Mouse (Mus musculus) neural tube, embryonic 12.5 days (tissue): ENCODE measurements at regions not wholly inside any gene's neighbourhood (a gene's known extent, or its start where the extent isn't known, plus 50 kb on each side); places are given as distances from the start of the nearest gene placed in this dataset.
"Not testable (repeated sequence)": the region's sequence is repeated elsewhere in the genome, so short reads cannot be mapped to it uniquely, and the experiment has no call there.

Experiments used
- ATAC-seq: fragments of 200-750 bp; cut with Nextera tagmentation; 2 replicates; pipeline ENCODE4 v1.8.0; 2017; ENCODE audit warnings: low read depth, mild to moderate bottlenecking, moderate TSS enrichment, moderate library complexity; ENCODE audit not compliant: low FRiP score
- H3K27ac ChIP-seq: fragments of 300-500 bp; sonication (generic); 2 replicates; pipeline ENCODE4 v1.5.1; 2016
- H3K27me3 ChIP-seq: fragments of 300-500 bp; sonication (generic); replicated peaks from 2 replicates; pipeline ENCODE4 v1.6.1; 2016; ENCODE audit warnings: mild to moderate bottlenecking
- H3K36me3 ChIP-seq: fragments of 300-500 bp; sonication (generic); 2 replicates; pipeline ENCODE4 v1.6.1; 2016; ENCODE audit warnings: mild to moderate bottlenecking
- H3K4me1 ChIP-seq: fragments of 300-500 bp; sonication (generic); 2 replicates; pipeline ENCODE4 v1.6.1; 2016
- H3K4me2 ChIP-seq: fragments of 300-500 bp; sonication (generic); replicated peaks from 2 replicates; pipeline ENCODE4 v1.6.1; 2016; ENCODE audit warnings: mild to moderate bottlenecking
- H3K4me3 ChIP-seq: fragments of 300-500 bp; sonication (generic); 2 replicates; pipeline ENCODE4 v1.5.1; 2016
- H3K9ac ChIP-seq: fragments of 300-500 bp; sonication (generic); 2 replicates; pipeline ENCODE4 v1.6.1; 2016; ENCODE audit warnings: mild to moderate bottlenecking
- H3K9me3 ChIP-seq: fragments of 300-500 bp; sonication (generic); 2 replicates; pipeline ENCODE4 v1.6.1; 2016; ENCODE audit warnings: mild to moderate bottlenecking
- WGBS: fragments of 180-500 bp; shearing (Covaris S2); methylation state at CpG from one replicate; pipeline ENCODE4 v1.1.7; 2016; 5-methylcytosine and 5-hydroxymethylcytosine counted together

DNA sequence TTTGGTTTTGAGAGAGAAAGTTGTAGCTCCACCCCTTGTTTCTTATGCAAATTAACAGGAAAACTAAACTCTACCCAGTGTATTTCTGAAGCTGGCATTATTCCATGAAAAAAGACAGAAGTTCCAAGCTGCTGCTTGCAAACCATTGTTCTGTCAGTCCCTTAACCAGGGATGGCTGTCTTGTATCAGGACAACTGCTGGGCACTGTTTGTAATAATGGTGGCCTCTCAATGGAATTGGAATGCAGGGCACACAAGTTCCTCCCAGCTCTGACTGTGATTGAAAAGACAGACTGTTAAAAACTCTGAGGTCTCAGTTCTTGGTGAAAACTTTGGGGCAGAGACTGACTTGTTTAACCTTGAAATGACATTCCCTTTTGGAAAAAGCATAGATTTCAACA lies 516.0 kb upstream of the Fam241a start:
- H3K4me2 ChIP-seq = no peak overlapping the region
- H3K27me3 ChIP-seq = no peaks in the 10 kb centered on the region
- H3K4me3 ChIP-seq = no peak overlapping the region
- H3K36me3 ChIP-seq = no peaks in the 10 kb centered on the region
- H3K9ac ChIP-seq = no peak overlapping the region
- no peaks in the 10 kb centered on the region for H3K9me3 ChIP-seq
- H3K27ac ChIP-seq = no peak overlapping the region
- H3K4me1 ChIP-seq = no peaks in the 10 kb centered on the region
- no peak for ATAC-seq

DNA sequence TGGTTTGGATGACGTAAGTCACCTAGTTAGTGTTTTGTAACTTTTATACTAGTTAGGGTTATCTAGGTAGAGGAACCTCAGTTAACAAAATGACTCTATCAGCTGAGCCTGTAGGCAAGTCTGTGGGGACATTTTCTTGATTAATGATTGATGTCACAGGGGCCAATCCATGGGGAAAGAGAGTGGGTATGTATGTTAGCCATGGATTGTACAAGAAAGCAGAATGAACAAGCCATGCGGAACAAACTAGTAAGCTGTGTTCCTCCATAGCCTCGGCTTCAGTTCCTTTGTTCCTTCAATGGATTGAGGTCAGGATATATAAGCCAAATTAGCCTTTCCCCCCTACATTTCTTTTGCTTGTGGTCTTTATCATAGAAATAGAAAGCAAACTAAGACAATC lies 498.7 kb upstream of the Fam241a start:
- no peak overlapping the region for H3K4me3 ChIP-seq
- no peaks in the 10 kb centered on the region for H3K9me3 ChIP-seq
- 74% methylated on average over 3 of the region's 3 CpGs for WGBS
- H3K9ac ChIP-seq = no peak overlapping the region
- no peak overlapping the region for H3K27ac ChIP-seq
- no peaks in the 10 kb centered on the region for H3K36me3 ChIP-seq
- H3K27me3 ChIP-seq = no peaks in the 10 kb centered on the region
- no peak for ATAC-seq
- H3K4me2 ChIP-seq = no peak overlapping the region
- H3K4me1 ChIP-seq = no peaks in the 10 kb centered on the region

DNA sequence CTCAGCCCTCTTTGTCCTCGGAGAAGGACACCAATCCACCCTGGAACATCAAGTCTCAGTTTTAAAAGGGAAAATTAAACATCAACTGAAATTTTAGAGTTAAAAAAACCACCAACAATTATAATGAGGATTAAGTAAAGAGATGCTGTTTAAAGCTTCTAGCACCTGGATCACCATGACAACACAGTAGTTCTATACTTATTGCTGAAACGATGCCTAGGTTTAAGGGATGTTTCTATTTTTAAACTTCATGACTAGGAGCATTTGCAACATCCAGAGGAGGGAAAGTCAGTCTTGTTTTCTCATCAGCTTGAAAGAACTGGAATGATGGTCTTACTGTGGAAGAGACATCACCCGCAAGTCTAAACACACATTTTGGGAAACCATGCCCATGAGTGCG lies 484.5 kb upstream of the Fam241a start:
- Histone ChIP-seq H3K4me2 (no peak overlapping the region), H3K4me1 (no peaks in the 10 kb centered on the region), H3K9me3 (no peaks in the 10 kb centered on the region), H3K4me3 (no peak overlapping the region), H3K27ac (no peak overlapping the region), H3K9ac (no peak overlapping the region), H3K27me3 (no peaks in the 10 kb centered on the region), H3K36me3 (no peaks in the 10 kb centered on the region)
- no peak for ATAC-seq
- WGBS = 90% methylated on average over 4 of the region's 4 CpGs

DNA sequence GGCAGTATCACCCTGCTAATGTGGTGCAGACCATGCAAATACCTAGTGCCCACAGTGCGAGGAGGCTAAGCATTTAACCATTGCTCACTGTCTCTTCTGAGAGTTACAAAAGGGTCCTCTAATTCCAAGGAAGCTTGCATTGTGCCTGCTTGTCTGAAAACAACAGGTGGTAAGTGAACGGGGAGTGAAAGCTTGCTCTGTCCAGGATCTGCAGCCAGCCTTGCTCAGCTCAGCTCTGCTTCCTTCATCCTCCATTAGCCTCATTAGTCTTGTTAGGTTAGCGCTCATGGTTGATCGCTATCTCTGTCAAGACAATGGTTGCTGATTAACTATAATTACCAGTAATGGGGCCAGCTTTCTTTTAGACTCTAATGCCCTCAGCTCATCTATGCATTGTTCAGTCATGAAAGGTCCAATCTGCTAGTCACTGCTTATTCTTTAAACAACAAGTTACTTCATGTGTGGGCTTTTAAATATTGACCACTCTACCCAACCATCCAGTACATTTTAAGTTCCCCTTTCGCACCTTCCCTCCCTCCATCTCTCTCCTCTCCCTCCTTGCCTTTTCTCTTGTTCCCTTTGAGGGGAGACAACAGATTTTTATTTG lies 473.5 kb upstream of the Fam241a start:
- Histone ChIP-seq H3K9ac (no peak overlapping the region), H3K4me1 (no peaks in the 10 kb centered on the region), H3K27ac (no peak overlapping the region), H3K9me3 (no peaks in the 10 kb centered on the region), H3K4me2 (no peak overlapping the region), H3K36me3 (no peaks in the 10 kb centered on the region), H3K4me3 (no peak overlapping the region), H3K27me3 (no peaks in the 10 kb centered on the region)
- no peak for ATAC-seq
- WGBS = 23% methylated on average over 5 of the region's 5 CpGs

DNA sequence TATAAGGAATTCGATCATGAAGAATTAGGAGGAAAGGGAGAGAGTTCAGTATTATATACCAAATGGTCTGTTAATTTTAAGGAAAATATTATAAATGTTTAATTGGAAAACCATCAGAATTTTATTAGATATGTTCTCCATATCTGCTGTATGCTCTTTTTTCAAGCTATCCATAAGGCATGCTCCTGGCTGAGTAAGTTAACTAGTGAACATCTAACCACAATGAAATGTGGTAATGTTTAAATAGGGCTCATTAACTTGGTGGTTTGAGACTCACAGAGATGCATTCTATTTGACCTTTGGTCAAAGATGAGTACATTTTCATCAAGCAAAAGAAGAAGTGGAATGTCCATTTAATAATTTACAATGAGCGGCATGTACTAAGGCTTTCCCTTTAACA lies 466.2 kb upstream of the Fam241a start:
- no peaks in the 10 kb centered on the region for H3K9me3 ChIP-seq
- no peak overlapping the region for H3K9ac ChIP-seq
- H3K27ac ChIP-seq = no peak overlapping the region
- ATAC-seq = no peak
- no peaks in the 10 kb centered on the region for H3K36me3 ChIP-seq
- H3K4me3 ChIP-seq = no peak overlapping the region
- WGBS = 86% methylated on average over 2 of the region's 2 CpGs
- no peaks in the 10 kb centered on the region for H3K27me3 ChIP-seq
- no peaks in the 10 kb centered on the region for H3K4me1 ChIP-seq
- no peak overlapping the region for H3K4me2 ChIP-seq

DNA sequence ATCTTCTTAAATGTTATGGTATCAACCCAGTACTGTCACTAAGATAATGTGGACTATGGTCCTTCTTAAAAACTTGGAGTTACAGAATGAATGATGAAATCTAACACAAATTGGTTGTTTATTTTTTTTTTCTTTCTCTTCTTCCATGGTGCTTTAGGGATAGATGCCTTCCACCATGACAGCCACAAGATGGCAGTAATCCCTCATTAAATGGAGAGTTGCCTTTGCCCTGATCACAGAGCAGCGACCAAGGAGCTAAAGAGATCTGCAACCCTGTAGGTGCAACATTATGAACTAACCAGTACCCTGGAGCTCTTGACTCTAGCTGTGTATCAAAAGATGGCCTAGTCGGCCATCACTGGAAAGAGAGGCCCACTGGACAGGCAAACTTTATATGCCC lies 453.0 kb upstream of the Fam241a start:
- not testable (repeated sequence) for H3K36me3 ChIP-seq
- peak; percentile 79 for ATAC-seq
- 10% methylated on average over 2 of the region's 2 CpGs for WGBS

DNA sequence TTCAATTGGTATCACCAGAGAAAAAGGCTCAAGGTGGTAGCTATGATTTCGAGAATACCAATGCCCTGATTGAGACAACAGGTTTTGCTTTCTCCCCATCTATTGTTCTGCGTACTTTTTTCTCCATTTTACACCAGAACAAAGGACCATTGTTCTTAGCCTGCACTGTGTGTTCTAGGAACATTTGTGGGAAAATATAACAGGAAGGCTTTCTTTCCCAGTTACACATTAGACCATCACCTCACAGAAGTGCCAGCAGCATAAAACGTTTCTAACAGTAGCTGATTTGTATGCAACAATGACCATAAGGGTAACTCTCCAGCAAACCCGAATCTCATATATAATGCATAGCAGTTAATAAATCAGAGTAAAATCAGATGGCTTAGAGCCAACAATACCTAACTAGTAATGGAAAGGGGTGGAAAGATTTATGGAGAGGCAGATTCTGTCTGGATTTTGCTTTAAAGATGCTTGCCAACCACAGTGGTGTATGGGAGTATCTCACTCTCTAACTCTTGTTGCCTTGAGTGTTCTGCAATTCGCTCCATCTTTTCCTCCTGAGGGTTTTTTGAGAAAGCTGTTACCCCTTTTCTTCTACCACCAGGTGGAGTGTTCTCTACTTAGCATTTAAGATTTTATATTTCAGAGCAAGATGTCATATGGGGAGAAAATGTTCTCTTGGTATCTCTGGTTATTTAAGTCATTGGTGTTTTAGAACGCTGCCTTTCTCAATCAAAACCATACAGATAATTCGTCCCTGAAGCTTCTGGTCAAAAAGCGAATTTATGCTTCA lies 451.9 kb upstream of the Fam241a start:
- no peak overlapping the region for H3K9ac ChIP-seq
- no peaks in the 10 kb centered on the region for H3K4me1 ChIP-seq
- H3K27ac ChIP-seq = no peak overlapping the region
- H3K4me2 ChIP-seq = no peak overlapping the region
- no peak for ATAC-seq
- H3K36me3 ChIP-seq = no peaks in the 10 kb centered on the region
- H3K4me3 ChIP-seq = no peak overlapping the region
- WGBS = 59% methylated on average over 8 of the region's 8 CpGs
- H3K9me3 ChIP-seq = no peaks in the 10 kb centered on the region
- H3K27me3 ChIP-seq = no peaks in the 10 kb centered on the region

More for the DNA sequence above, 453.0 kb upstream of the Fam241a start:
- H3K9ac ChIP-seq, H3K27ac ChIP-seq, H3K27me3 ChIP-seq, H3K4me3 ChIP-seq, H3K4me1 ChIP-seq, H3K9me3 ChIP-seq, H3K4me2 ChIP-seq: not testable (repeated sequence)

DNA sequence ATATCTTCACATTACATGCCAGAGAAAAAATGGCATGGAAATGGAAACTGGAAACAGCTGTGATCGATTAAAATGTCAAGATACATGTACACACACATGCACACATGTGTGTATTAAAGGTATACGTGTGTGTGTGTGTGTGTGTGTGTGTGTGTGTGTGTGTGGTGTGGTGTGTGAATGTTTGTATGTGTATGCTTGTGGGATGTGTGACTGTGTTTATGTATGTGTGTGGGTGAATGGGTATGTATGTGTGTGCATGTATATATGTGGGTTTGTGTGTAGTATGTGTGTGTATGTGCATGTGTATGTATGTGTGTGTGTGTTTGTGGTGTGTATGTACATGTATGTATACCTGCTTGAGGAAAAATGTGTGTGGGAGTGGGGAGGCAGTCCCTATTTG lies 441.4 kb upstream of the Fam241a start:
- H3K36me3 ChIP-seq = no peaks in the 10 kb centered on the region
- H3K9me3 ChIP-seq = no peaks in the 10 kb centered on the region
- H3K27me3 ChIP-seq = no peaks in the 10 kb centered on the region
- no peak overlapping the region for H3K4me3 ChIP-seq
- ATAC-seq = peak; percentile 74
- H3K27ac ChIP-seq = no peak overlapping the region
- no peak overlapping the region for H3K4me2 ChIP-seq
- H3K9ac ChIP-seq = no peak overlapping the region
- WGBS = 71% methylated on average over 2 of the region's 2 CpGs
- no peaks in the 10 kb centered on the region for H3K4me1 ChIP-seq

DNA sequence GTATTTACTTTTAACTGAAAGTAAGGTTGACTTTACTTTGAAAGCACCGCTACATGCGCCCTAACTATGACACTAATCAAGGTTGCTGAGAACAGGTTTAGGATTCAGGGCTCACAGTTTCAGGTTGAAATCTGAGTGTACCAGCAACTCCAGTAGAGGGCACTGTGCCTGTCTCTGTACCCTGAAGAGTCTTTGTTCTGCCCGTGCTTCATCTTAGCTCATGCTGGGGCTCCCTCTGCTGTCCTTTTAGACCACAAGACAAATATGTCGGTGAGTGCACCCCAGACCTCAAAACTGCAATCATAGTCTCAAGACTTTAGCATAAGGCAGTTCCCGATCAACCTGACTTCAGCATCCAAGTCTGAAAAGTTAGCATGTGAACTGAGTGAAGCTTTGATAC lies 440.9 kb upstream of the Fam241a start:
- Histone ChIP-seq H3K4me3 (no peak overlapping the region), H3K4me2 (no peak overlapping the region), H3K4me1 (no peaks in the 10 kb centered on the region), H3K9me3 (no peaks in the 10 kb centered on the region), H3K9ac (no peak overlapping the region), H3K27me3 (no peaks in the 10 kb centered on the region), H3K36me3 (no peaks in the 10 kb centered on the region), H3K27ac (no peak overlapping the region)
- 29% methylated on average over 5 of the region's 5 CpGs for WGBS
- peak; percentile 90 for ATAC-seq

DNA sequence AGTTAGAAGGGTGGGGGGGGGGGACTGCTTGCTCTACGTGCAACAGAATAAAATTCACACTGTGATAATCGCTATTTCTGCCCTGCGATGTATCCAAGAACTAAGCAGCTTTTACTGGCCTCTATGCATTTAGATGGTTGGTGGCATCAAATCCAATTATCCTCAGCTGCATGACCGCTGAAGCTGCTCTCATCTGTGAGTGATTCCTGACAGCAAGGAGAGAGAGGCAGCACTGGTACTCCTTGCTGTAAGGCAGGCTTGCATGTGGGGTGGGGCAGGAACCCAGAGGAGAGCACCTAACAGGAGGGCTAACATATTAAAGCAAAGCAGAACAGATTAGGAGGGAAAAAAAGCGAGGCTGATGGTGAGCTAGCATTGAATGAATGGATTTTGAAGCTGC lies 431.6 kb upstream of the Fam241a start:
- Histone ChIP-seq H3K9ac (no peak overlapping the region), H3K4me1 (no peaks in the 10 kb centered on the region), H3K36me3 (no peaks in the 10 kb centered on the region), H3K4me2 (no peak overlapping the region), H3K27ac (no peak overlapping the region), H3K27me3 (no peaks in the 10 kb centered on the region), H3K4me3 (no peak overlapping the region), H3K9me3 (no peaks in the 10 kb centered on the region)
- WGBS = 77% methylated on average over 5 of the region's 5 CpGs
- no peak for ATAC-seq

DNA sequence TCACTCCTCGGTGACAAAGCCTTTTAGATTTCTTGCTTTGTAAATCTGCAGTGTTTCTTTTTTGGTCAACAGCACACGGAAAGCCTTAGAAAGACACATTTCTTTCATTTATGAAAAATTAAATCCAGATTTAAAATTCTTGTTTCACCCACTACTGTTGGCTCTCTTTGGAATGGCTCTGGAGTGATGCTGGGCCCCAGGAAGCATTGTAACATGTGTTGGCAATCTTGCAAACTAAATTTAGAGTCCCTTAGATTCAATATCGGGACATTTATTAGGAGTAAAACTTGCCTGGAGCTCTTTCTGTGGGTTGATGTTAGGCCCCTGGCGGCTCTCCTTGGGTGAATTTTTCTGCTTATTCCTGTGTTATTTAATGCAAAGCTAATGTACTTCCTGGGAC lies 405.2 kb upstream of the Fam241a start:
- Histone ChIP-seq H3K9ac (no peak overlapping the region), H3K4me3 (no peak overlapping the region), H3K36me3 (no peaks in the 10 kb centered on the region), H3K27ac (no peak overlapping the region), H3K4me2 (no peak overlapping the region), H3K27me3 (no peaks in the 10 kb centered on the region), H3K9me3 (no peaks in the 10 kb centered on the region), H3K4me1 (no peaks in the 10 kb centered on the region)
- ATAC-seq = no peak
- WGBS = 89% methylated on average over 4 of the region's 4 CpGs

DNA sequence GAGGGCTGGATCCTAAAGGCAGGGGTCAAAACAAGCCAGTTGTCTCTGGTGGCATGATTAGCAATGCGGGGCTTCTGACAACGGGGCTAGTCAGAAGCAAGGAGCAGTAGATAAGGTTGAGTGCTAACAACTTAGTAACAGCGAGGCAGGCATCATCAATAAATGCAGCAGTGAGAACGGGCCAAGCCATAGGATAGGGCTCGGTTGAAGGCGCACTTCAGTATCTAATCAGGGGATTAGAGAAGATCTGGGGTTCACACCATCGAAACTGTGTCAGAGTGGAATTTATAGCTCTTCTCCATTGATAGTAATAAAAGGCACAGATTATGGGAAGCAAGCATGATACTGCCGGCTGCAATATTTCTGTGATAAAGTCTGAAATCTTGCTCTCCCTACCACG lies 402.0 kb upstream of the Fam241a start:
- H3K9ac ChIP-seq = no peak overlapping the region
- no peak for ATAC-seq
- H3K4me1 ChIP-seq = no peaks in the 10 kb centered on the region
- 92% methylated on average over 9 of the region's 9 CpGs for WGBS
- no peaks in the 10 kb centered on the region for H3K27me3 ChIP-seq
- 0 out of 2 replicates have a peak, but pooled peaks cover 4% of the 10 kb centered on the region for H3K9me3 ChIP-seq
- H3K4me2 ChIP-seq = no peak overlapping the region
- H3K27ac ChIP-seq = no peak overlapping the region
- H3K4me3 ChIP-seq = no peak overlapping the region
- H3K36me3 ChIP-seq = no peaks in the 10 kb centered on the region

DNA sequence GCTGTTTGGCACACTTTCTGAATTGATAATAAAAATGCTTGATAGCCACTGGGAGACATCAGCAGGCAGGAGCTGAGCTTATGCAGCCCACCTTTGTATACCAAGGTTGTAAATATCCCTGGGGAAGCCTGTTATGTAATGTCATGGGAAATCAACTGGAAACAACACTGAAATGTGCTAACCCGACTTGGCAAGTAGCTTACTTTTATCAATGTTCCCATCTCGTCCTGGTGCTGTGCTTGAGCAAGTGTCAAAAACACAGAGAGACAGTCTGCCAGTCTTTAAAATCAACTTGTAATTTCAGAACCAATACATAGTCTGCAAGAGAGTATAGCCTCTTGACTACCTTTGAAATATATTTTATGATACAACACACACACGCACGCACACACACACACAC lies 391.7 kb upstream of the Fam241a start:
- Histone ChIP-seq H3K4me3 (no peak overlapping the region), H3K9me3 (no peaks in the 10 kb centered on the region), H3K9ac (no peak overlapping the region), H3K36me3 (no peaks in the 10 kb centered on the region), H3K4me1 (no peaks in the 10 kb centered on the region), H3K27me3 (no peaks in the 10 kb centered on the region), H3K27ac (no peak overlapping the region), H3K4me2 (no peak overlapping the region)
- ATAC-seq = no peak
- 70% methylated on average over 4 of the region's 4 CpGs for WGBS
